Mouse (Mus musculus) spleen, postnatal 36 days (tissue): ENCODE data around the gene Phkg1.
"Not testable (repeated sequence)": the region's sequence is repeated elsewhere in the genome, so short reads cannot be mapped to it uniquely, and the experiment has no call there.

Source experiments
- DNase-seq, 2 experiments: peaks; one replicate each; pipeline ENCODE4 v3.0.0; 2022; ENCODE audit warnings: low spot score in 2 of 2, mixed read lengths in 1 of 2

Gene Phkg1

GRCm38 (mm10) chr5:129907775-129908174, 9.4 kb upstream of the Phkg1 start:
- DNase-seq, result no peak

GRCm38 (mm10) chr5:129895198-129896088, 2.9 kb downstream of the Phkg1 start, which contains the start of gene Zbed5:
Zbed5 (plus strand) TSS chr5:129895723.
- peak; percentile 85 for DNase-seq

GRCm38 (mm10) chr5:129890390-129890789, 8.0 kb downstream of the Phkg1 start:
- DNase-seq, result not testable (repeated sequence)

- peak; percentile 93 to 95 for DNase-seq
These were observed 11.3 kb downstream of the Phkg1 start, which contains the start of gene Chchd2 for GRCm38 (mm10) chr5:129886911-129887636. Chchd2 (minus strand) TSS chr5:129887470.

GRCm38 (mm10) chr5:129886271-129886670, 12.1 kb downstream of the Phkg1 start:
- no peak for DNase-seq

- no peak for DNase-seq
These were observed 18.5 kb downstream of the Phkg1 start for GRCm38 (mm10) chr5:129879888-129880287.

- DNase-seq, result no peak
These were observed 19.4 kb downstream of the Phkg1 start for GRCm38 (mm10) chr5:129878946-129879345.

- DNase-seq, result no peak
These were observed 20.5 kb downstream of the Phkg1 start for GRCm38 (mm10) chr5:129877731-129878455.

GRCm38 (mm10) chr5:129875098-129875497, 23.3 kb downstream of the Phkg1 start:
- DNase-seq, result no peak

GRCm38 (mm10) chr5:129873942-129874341, 24.4 kb downstream of the Phkg1 start:
- DNase-seq, result no peak

GRCm38 (mm10) chr5:129871238-129871637, 27.1 kb downstream of the Phkg1 start:
- no peak for DNase-seq

GRCm38 (mm10) chr5:129869238-129869995, 28.9 kb downstream of the Phkg1 start:
- DNase-seq, result no peak

GRCm38 (mm10) chr5:129865841-129866240, 32.5 kb downstream of the Phkg1 start:
- no peak for DNase-seq

- DNase-seq, result peak in 1 of 2 experiments; percentile 26
These were observed 33.9 kb downstream of the Phkg1 start for GRCm38 (mm10) chr5:129864467-129864866.

GRCm38 (mm10) chr5:129862325-129862724, 36.0 kb downstream of the Phkg1 start:
- no peak for DNase-seq

- DNase-seq, result no peak
These were observed 41.9 kb downstream of the Phkg1 start for GRCm38 (mm10) chr5:129856414-129856813.

- no peak for DNase-seq
These were observed 43.2 kb downstream of the Phkg1 start for GRCm38 (mm10) chr5:129855163-129855562.

- no peak for DNase-seq
These were observed 50.9 kb downstream of the Phkg1 start for GRCm38 (mm10) chr5:129847558-129847820.

GRCm38 (mm10) chr5:129846752-129847557, 51.4 kb downstream of the Phkg1 start, which contains the start of gene Sumf2:
Sumf2 (plus strand) TSS chr5:129846986.
- DNase-seq, result peak; percentile 94 to 96

GRCm38 (mm10) chr5:129844848-129845247, 53.5 kb downstream of the Phkg1 start:
- no peak for DNase-seq
